Mouse (Mus musculus): ENCODE measurements around the gene Vmn1r33. TPM values are rescaled to one million over a fixed set of nuclear protein-coding genes. Genes with fewer than 3 reads are reported as not detected.

The Vmn1r33 gene
- polyA plus RNA-seq (2017; shearing (Covaris generic)) = not detected

GRCm38 (mm10) chr6:66618182-66618581 lies at the start of gene Vmn1r33:
Gene Vmn1r33, minus strand, starts transcription at chr6:66618282.

GRCm38 (mm10) chr6:66643779-66644178 lies 25.7 kb upstream of the Vmn1r33 start, which contains the start of gene Vmn1r34:
Gene Vmn1r34, minus strand, starts transcription at chr6:66643879.

Other genes starting within 250 kb of the Vmn1r33 start
- 15.3 TPM for gene Mad2l1, start 82.9 kb downstream of the Vmn1r33 start, polyA plus RNA-seq (2017; shearing (Covaris generic))
- gene Vmn1r32, start 58.2 kb downstream of the Vmn1r33 start, polyA plus RNA-seq (2017; shearing (Covaris generic)) = not detected
- not detected for gene Vmn1r34, start 25.6 kb upstream of the Vmn1r33 start, polyA plus RNA-seq (2017; shearing (Covaris generic))
- gene Vmn1r35, start 67.6 kb upstream of the Vmn1r33 start, polyA plus RNA-seq (2017; shearing (Covaris generic)) = not detected
- not detected for gene Vmn1r36, start 100.9 kb upstream of the Vmn1r33 start, polyA plus RNA-seq (2017; shearing (Covaris generic))
- not detected for gene Vmn1r37, start 111.1 kb upstream of the Vmn1r33 start, polyA plus RNA-seq (2017; shearing (Covaris generic))
- gene Vmn1r38, start 164.3 kb upstream of the Vmn1r33 start, polyA plus RNA-seq (2017; shearing (Covaris generic)) = 0.20 TPM
- not detected for gene Vmn1r39, start 192.3 kb upstream of the Vmn1r33 start, polyA plus RNA-seq (2017; shearing (Covaris generic))

All from effector memory CD4-positive, alpha-beta T cell, adult 5 months (primary cell).